Mouse (Mus musculus) urinary bladder, postnatal 10 days (tissue): ENCODE measurements around the gene Tyrp1.

Source experiments
- DNase-seq: peaks from one replicate; pipeline ENCODE4 v3.0.0; 2022; ENCODE audit warnings: low spot score

Tyrp1 gene

GRCm38 (mm10) chr4:80895278-80895894, 61.5 kb downstream of the Tyrp1 start:
- no peak for DNase-seq
